Mouse (Mus musculus): Measurements from ENCODE around the gene Bsdc1.
"Not testable (repeated sequence)": the region's sequence is repeated elsewhere in the genome, so short reads cannot be mapped to it uniquely, and the experiment has no call there.

The Bsdc1 gene

GRCm38 (mm10) chr4:129461183-129461960, at the start of gene Bsdc1:
TSS of gene Bsdc1 (plus strand) at chr4:129461581.
- DNase-seq: peak; percentile 100

GRCm38 (mm10) chr4:129415892-129416291, 45.5 kb upstream of the Bsdc1 start:
- DNase-seq: no peak

- no peak for DNase-seq
Observed at GRCm38 (mm10) chr4:129416478-129416877, 44.9 kb upstream of the Bsdc1 start.

- no peak for DNase-seq
Observed at GRCm38 (mm10) chr4:129418321-129418720, 43.1 kb upstream of the Bsdc1 start.

GRCm38 (mm10) chr4:129440340-129441063, 20.9 kb upstream of the Bsdc1 start, which contains the start of gene Zbtb8b:
TSS of gene Zbtb8b (minus strand) at chr4:129440853.
- DNase-seq: peak; percentile 24

- DNase-seq: no peak
Observed at GRCm38 (mm10) chr4:129441145-129441544, 20.2 kb upstream of the Bsdc1 start.

- DNase-seq: no peak
Observed at GRCm38 (mm10) chr4:129447360-129447759, 14.0 kb upstream of the Bsdc1 start.

- no peak for DNase-seq
Observed at GRCm38 (mm10) chr4:129447778-129448563, 13.4 kb upstream of the Bsdc1 start.

GRCm38 (mm10) chr4:129448713-129449112, 12.7 kb upstream of the Bsdc1 start:
- DNase-seq: no peak

GRCm38 (mm10) chr4:129450851-129451250, 10.5 kb upstream of the Bsdc1 start:
- DNase-seq: no peak

- no peak for DNase-seq
Observed at GRCm38 (mm10) chr4:129451471-129452169, 9.8 kb upstream of the Bsdc1 start.

- peak; percentile 70 for DNase-seq
Observed at GRCm38 (mm10) chr4:129455265-129455664, 6.1 kb upstream of the Bsdc1 start.

- no peak for DNase-seq
Observed at GRCm38 (mm10) chr4:129456126-129456525, 5.3 kb upstream of the Bsdc1 start.

GRCm38 (mm10) chr4:129457311-129457710, 4.1 kb upstream of the Bsdc1 start:
- not testable (repeated sequence) for DNase-seq

GRCm38 (mm10) chr4:129459726-129460125, 1.7 kb upstream of the Bsdc1 start:
- no peak for DNase-seq

GRCm38 (mm10) chr4:129460827-129461182, 576 bp upstream of the Bsdc1 start:
- peak; percentile 16 for DNase-seq

- no peak for DNase-seq
Observed at GRCm38 (mm10) chr4:129462118-129462517, 737 bp downstream of the Bsdc1 start.

GRCm38 (mm10) chr4:129463097-129464059, 2.0 kb downstream of the Bsdc1 start:
- DNase-seq: no peak

GRCm38 (mm10) chr4:129464286-129464815, 3.0 kb downstream of the Bsdc1 start:
- DNase-seq: no peak

- DNase-seq: no peak
Observed at GRCm38 (mm10) chr4:129476047-129476446, 14.7 kb downstream of the Bsdc1 start.

- DNase-seq: no peak
Observed at GRCm38 (mm10) chr4:129479863-129480262, 18.5 kb downstream of the Bsdc1 start.
